Mouse (Mus musculus): Measurements from ENCODE around the gene Ank3.

Ank3 gene

DNA sequence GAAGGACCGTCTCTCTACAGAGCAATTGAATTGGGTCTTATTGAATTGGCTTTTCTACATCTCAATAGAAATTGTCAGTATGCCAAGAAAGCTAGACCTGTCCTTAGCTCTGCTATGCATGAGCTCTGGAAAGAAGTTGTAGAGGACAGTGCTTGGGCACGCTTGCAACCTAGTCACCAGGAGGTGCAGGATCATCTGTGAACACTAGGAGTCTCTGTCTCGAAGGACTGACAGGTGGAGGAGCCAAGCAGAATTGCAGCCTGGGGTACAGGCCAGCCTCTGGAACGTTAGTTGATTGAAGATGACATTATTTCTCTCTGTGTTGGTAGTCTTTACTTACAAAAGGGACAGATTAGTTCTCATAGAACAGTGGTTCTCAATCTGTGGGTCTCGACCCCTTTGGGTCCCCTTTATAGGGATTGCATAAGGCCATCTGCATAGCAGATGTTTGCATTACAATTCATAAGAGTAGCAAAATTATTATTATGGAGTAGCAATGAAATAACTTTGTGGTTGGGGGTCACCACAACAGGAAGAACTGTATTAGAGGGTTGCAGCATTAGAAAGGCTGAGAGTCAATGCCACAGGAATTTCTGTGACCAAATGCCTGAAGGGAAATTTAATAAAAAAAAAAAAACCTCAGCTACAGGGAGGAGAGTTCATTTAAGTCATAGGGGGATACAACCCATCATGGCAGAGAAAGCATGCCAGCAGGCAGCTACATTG lies 454.0 kb downstream of the Ank3 start:
- no peak for DNase-seq (ENCODE audit: low spot score)

- DNase-seq (ENCODE audit: low spot score): no peak
Observed at GRCm38 (mm10) chr10:69854587-69855185, 456.1 kb downstream of the Ank3 start.

- no peak for DNase-seq (ENCODE audit: low spot score)
Observed at GRCm38 (mm10) chr10:69858011-69858410, 459.4 kb downstream of the Ank3 start.

DNA sequence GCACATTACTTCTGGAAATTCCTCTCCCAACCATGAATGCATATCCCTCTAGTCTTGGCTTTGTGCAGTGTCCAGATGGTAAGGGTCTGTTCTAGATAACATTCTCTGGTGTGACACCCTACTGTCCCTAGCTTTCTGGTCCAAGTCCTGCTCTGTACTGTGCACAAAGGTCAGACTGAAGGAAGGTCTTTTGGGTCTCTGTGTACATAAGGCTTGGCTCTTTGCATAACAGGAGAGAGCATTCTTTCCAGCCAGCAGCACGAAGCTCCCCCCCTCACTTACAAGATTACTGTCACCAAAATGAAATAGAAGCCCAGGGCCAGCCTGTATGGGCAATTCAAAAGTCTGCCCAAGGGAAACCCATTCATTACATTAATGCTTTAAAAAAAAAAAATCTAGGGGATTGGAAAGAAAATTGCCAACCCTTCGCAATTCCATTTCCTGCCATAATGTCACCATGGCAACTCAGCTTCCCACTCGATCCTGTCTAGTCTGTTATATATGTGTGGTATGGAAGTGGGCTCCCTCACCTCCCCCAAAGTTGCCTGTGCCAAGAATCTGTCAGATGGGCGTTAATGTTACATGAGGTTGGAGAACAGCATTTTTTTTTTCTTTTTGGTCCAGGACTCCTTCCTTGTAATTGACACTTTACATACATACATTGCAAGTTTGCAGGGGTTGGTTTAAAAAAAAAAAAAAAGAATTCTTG lies 460.5 kb downstream of the Ank3 start:
- no peak for DNase-seq (ENCODE audit: low spot score)

GRCm38 (mm10) chr10:69859848-69860479 lies 461.4 kb downstream of the Ank3 start:
- DNase-seq (ENCODE audit: low spot score): no peak

- no peak for DNase-seq (ENCODE audit: low spot score)
Observed at GRCm38 (mm10) chr10:69862829-69863228, 464.3 kb downstream of the Ank3 start.

DNA sequence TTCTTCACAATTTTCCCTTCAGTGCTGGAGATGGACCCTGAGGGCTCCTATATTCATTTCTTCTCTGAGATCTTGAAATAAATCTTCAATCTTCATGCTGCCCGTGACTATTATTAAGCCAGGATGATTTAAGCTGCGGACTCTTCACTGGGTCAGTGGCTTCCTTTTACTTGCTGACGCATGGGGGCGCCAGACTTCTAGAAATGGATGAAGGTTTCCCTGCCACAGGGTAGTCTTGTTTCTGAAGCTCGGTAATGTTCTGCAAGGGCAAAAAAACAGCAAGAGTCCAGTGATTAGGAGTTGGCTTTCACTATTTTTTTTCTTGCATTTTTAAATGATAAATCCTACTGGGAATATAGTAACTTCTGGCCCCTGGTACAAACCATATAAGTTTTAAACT lies 471.8 kb downstream of the Ank3 start:
- peak; percentile 50 for DNase-seq (ENCODE audit: low spot score)

GRCm38 (mm10) chr10:69870947-69871346 lies 472.4 kb downstream of the Ank3 start:
- no peak for DNase-seq (ENCODE audit: low spot score)

DNA sequence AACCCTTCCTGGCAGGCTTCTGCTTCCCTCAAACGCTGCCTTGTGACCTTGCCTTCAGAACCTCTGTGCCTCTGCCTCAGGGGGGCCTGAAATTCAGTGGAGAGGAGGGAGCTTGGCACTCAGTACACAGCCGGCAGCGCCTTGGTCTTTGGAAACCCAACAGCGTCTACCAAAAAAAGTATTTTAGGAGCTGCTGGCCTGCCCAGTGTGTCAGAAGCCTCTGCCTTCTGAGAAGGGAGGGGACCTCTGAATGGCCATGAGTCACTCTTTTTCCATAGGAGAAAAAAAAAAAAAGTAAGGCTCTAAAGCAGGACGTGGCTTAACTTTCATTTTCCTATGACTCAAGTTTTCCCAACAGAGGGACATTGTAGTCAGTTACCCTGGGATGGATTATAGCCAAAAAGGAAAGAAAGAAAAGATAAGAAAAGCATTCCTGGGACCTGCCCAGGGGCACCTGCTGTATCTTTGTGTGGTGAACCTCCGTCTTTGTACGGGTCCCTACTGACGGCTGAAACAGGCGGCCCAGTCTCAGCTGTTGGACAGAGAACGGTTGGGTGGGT lies 473.7 kb downstream of the Ank3 start:
- no peak for DNase-seq (ENCODE audit: low spot score)

- no peak for DNase-seq (ENCODE audit: low spot score)
Observed at GRCm38 (mm10) chr10:69872892-69873291, 474.3 kb downstream of the Ank3 start.

- DNase-seq (ENCODE audit: low spot score): no peak
Observed at GRCm38 (mm10) chr10:69874806-69875205, 476.2 kb downstream of the Ank3 start.

- DNase-seq (ENCODE audit: low spot score): no peak
Observed at GRCm38 (mm10) chr10:69883935-69884680, 485.5 kb downstream of the Ank3 start.

DNA sequence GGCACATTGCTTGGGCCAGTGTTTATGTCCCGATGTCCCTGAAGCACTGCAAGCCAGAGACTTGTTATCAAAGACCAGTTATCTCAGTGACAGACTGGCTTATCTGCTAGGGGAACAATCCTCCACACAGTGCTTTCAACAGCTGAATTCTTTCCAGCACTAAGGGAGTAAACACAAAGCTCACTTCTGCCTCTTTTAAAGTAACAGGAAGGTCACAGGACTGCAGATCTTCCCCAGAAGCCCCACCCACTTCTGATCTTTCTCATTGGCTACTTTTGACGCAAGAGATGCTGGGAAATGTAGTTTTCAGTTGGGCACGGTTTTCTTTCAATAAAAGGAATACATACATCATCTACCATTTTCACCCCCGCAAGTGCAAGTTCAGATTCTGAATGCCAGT lies 489.8 kb downstream of the Ank3 start:
- no peak for DNase-seq (ENCODE audit: low spot score)

- DNase-seq (ENCODE audit: low spot score): no peak
Observed at GRCm38 (mm10) chr10:69889779-69890178, 491.2 kb downstream of the Ank3 start.

GRCm38 (mm10) chr10:69890389-69890985 lies 491.9 kb downstream of the Ank3 start:
- no peak for DNase-seq (ENCODE audit: low spot score)

DNA sequence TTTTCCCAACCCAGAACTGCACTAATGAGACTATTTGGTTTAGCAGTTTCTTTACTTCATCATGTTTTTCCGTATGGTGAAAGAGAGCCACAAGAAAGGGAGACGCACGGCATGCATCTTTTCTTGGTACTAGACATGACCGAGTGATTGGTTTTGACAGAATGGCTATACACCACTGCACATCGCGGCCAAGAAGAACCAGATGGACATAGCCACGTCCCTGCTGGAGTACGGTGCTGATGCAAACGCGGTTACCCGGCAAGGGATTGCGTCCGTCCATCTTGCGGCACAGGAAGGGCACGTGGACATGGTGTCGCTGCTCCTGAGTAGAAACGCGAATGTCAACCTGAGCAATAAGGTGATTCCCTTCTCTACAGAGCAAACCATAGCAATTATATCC lies 493.6 kb downstream of the Ank3 start:
- no peak for DNase-seq (ENCODE audit: low spot score)

DNA sequence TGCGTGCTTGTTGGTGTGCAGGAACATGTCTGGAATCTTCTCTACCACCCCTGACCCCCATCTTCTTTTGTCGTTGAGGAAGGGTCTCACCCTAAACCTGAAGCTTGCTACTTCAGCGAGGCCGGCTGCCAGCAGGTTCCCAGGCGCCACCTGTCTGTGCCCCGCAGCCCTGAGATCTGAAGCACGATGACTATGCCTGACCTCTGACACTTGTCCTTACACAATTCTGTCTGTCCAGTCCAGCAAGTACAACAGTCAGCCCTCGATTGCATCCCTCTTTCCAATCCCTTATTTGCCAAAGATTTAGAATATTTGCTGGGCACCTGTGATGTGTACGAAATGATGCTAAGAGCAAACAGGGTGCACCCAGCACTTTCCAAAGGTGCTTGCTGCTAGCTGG lies 497.0 kb downstream of the Ank3 start:
- no peak for DNase-seq (ENCODE audit: low spot score)

DNA sequence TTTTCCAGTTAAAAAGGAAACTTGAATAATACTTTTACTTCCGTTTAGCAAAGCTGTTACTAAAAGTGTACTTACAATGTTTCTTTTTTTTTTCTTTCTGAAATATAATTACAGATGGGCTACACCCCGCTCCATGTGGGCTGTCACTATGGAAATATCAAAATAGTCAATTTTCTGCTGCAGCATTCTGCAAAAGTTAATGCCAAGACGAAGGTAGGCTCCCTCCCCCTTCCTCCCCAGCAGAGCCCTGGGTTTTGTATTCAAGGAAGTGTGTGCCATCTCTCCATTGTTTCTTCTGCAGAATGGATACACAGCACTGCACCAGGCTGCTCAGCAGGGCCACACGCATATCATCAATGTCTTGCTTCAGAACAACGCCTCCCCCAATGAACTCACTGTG lies 499.4 kb downstream of the Ank3 start:
- DNase-seq (ENCODE audit: low spot score): no peak

DNA sequence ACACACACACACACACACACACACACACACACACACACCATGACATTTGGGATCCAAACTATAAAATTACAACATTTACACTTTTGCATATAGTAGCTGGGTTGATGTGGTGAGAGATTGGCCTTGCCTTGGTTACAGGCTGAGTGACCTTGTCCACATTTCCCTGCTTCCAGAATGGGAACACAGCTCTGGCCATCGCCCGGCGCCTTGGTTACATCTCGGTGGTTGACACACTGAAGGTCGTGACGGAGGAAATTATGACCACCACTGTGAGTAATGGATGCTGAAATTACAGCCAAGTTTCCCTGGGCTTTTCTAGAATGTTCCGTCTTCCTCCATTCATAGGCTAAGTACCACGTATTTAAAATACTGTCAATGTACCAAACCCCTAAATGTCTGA lies 500.2 kb downstream of the Ank3 start:
- no peak for DNase-seq (ENCODE audit: low spot score)

- no peak for DNase-seq (ENCODE audit: low spot score)
Observed at GRCm38 (mm10) chr10:69899788-69900187, 501.2 kb downstream of the Ank3 start.

- DNase-seq (ENCODE audit: low spot score): no peak
Observed at GRCm38 (mm10) chr10:69902024-69902423, 503.5 kb downstream of the Ank3 start.
